Mouse (Mus musculus): ENCODE results near the gene Chrna1.

GRCm38 (mm10) chr2:73606616-73607015 lies 26.5 kb upstream of the Chrna1 start:
- TF ChIP-seq POLR2A (IDR thresholded peaks at IDR 0.05; ENCODE audit: control insufficient read depth, extremely low read depth, insufficient read depth, low read length, poor library complexity) = no peak
- no peak for TF ChIP-seq CTCF (IDR thresholded peaks at IDR 0.05; ENCODE audit: borderline replicate concordance, control insufficient read depth, extremely low read depth, insufficient read depth, low read length, poor library complexity)
